Mouse (Mus musculus): ENCODE data around the gene 1700007K13Rik.

The 1700007K13Rik gene

GRCm38 (mm10) chr2:28469461-28469860, 3.3 kb upstream of the 1700007K13Rik start:
- no peak for ATAC-seq (ENCODE audit: low TSS enrichment)

DNA sequence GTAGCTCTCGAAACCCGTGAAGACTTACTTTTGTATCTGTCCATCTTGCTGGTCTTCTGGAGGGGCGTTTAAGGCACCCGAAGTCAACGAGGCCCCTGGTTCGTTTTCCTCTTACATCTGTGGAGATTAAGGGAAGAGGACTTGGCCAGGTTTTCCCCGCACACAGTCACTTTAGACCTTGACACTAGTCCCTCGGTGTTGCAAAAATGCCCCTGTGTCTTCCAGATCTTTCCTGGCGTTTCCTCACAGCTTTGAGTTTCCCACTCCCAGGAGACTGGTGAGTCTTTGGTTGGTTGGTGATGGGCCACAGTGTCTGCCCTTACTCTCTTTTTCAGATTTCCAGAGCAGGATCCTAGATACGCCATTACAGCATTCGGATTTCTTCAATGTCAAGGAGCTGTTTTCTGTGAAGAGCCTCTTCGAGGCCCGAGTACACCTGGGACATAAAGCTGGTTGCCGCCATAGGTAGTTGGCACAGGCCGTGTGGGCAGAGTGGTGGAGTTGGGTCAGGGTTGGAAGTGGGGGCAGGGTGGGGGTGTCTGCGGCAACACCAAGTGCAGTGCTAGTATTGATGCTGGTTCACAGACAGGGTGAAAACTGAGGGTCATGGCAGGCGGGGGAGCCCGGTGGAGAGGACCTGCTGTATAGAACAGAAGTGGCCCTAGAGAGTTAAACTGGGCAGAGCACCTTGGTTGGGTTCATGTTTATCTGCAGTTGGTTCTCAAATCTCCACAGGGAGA, 2.5 kb upstream of the 1700007K13Rik start:
- no peak for ATAC-seq (ENCODE audit: low TSS enrichment)

DNA sequence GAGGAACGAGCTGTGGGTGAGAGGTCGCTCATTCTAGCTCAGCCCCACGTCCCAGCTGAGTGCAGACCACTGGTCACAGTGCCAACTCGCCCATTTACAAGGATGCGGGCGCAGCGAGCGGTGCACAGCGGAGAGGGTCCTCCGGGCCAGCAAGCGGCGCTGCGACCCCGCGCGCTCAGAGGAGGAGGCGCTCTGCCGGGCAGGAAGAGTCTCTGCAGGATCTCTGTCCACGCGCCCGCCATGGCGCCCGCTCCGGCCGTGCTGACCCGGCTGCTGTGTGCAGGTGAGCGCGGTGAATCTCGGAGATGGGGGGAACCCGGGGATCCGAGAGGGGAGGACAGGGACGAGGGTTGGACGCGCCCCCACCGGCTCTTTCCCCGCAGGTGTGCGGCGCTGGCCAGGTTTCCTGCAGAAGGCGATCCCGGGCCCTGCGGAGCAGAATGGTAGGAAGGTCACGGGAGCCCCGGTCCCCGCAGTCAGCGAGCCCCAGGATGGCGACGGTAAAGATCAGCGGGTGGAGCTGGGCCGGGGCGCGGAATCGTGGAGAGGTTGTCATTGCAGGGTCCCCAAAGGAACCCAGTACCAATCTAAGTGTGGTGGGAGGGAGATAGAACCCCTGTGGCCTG, 1.8 kb upstream of the 1700007K13Rik start, which contains the start of gene Mrps2:
Gene Mrps2 (plus strand): TSS at position 207 of the 626 bp plus-strand sequence.
- peak; percentile 89 for ATAC-seq (ENCODE audit: low TSS enrichment)

DNA sequence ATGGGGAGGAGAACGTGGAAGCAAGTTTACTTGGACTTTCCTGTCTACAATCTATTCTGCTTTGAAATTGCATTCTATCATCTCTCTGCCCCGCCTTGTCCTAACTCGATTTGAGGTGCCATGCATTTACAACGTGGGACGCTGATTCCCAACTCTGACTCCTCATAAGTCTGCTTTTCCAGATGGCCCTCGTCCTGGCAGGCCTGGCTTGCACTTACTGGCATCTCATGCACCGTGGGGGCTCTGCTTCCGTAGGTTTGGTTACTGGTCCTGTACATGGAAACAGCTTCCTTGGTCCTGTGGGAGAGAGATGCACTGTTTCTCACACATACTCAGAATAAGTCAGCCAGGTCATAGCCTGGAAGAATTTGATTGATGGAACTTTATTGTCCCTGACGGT, 1.2 kb downstream of the 1700007K13Rik start:
- ATAC-seq (ENCODE audit: low TSS enrichment), result no peak

- no peak for ATAC-seq (ENCODE audit: low TSS enrichment)
Observed at GRCm38 (mm10) chr2:28463919-28464318, 2.2 kb downstream of the 1700007K13Rik start.

DNA sequence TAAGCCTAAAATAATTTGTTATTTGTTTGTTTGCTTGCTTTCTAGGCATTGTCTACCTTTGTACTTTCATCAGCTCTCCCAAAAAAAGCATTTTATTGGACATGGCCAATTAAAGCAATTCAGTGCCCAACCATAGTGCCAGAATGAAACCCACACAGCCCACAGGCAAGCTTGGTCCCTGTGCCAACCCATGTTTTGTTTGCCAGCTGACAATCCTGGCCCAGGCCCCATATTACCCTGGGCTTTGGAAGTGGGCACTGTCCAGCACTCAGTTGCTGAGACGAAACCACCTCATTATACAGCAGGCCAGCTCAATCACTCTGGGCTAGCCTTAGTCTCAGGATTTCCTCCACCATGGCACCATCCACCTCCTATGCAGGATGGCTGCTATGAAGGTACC, 9.5 kb downstream of the 1700007K13Rik start:
- no peak for ATAC-seq (ENCODE audit: low TSS enrichment)

- no peak for ATAC-seq (ENCODE audit: low TSS enrichment)
Observed at GRCm38 (mm10) chr2:28453539-28453938, 12.6 kb downstream of the 1700007K13Rik start.

DNA sequence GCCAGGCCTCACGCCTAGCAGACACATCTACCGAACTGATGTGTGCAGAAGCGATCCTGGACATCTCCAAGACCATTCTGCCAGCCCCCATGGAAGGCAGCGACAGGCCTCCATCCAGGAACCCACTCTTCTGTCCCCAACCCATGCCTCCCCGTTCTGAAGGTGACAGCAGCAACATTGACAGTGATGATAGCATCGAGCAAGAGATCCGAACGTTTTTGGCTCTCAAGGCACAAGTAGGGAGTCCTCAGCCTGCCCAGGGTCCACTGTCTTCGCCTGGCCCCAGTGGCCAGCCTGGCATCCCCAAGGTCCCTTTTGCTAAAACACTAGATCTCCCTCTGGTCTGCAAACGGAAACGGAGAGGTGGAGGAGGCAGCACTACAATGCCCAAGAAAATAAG, 14.5 kb downstream of the 1700007K13Rik start:
- ATAC-seq (ENCODE audit: low TSS enrichment), result no peak

- ATAC-seq (ENCODE audit: low TSS enrichment), result peak; percentile 24; the same call in 1 of the 2 replicates
Observed at GRCm38 (mm10) chr2:28447315-28447670, 18.8 kb downstream of the 1700007K13Rik start.

- ATAC-seq (ENCODE audit: low TSS enrichment), result peak; percentile 35; the same call in 1 of the 2 replicates
Observed at GRCm38 (mm10) chr2:28446515-28447314, 19.4 kb downstream of the 1700007K13Rik start, which contains the start of gene Ppp1r26. TSS of gene Ppp1r26 (plus strand) at chr2:28446800.

- ATAC-seq (ENCODE audit: low TSS enrichment), result 0 out of 2 replicates have a peak, but pooled peaks have one; percentile 3
Observed at GRCm38 (mm10) chr2:28446181-28446514, 20.0 kb downstream of the 1700007K13Rik start.

- no peak for ATAC-seq (ENCODE audit: low TSS enrichment)
Observed at GRCm38 (mm10) chr2:28445082-28445481, 21.1 kb downstream of the 1700007K13Rik start.

GRCm38 (mm10) chr2:28440842-28441241, 25.3 kb downstream of the 1700007K13Rik start:
- ATAC-seq (ENCODE audit: low TSS enrichment), result no peak

GRCm38 (mm10) chr2:28435401-28435800, 30.7 kb downstream of the 1700007K13Rik start:
- peak; percentile 72 for ATAC-seq (ENCODE audit: low TSS enrichment)

DNA sequence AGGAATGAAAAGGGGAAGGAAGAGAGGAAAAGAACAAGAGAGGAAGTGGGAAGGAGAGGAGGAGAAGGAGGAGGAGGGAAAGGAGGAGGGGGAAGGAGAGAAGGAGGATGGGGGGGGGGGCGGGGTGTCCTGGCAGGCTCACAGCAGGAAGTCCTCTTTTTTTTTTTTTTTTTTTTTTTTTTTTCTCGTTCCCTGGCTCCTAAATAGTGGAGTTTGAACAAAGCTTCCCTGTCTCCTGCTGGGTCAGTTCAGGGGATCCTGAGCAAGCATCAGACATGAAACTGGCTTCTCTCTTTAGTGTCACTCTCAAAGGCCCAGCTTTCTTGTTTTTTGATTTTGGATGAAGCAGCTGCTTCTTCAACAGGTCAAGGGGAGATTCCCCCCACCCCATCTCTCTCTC, 32.6 kb downstream of the 1700007K13Rik start:
- no peak for ATAC-seq (ENCODE audit: low TSS enrichment)

DNA sequence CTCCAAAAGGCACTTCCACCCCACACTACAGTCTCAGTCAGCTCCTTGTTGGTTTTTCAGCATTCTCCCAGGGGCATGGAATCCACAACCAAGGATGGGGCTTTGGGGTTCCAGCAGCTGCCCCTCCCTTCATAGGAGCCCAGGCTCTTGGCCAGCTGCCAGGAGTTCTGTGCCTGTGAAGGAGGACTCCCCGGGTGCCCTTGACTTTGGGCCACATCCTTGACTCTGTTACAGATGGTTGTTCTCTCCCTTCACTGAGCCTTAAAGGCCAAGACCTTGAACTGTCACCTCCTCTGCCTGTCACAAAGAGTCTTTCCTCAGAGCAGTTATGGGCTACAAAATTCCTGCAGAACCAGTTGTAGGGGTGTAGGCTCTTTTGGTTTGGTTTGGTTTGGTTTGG, 33.3 kb downstream of the 1700007K13Rik start:
- ATAC-seq (ENCODE audit: low TSS enrichment), result no peak

DNA sequence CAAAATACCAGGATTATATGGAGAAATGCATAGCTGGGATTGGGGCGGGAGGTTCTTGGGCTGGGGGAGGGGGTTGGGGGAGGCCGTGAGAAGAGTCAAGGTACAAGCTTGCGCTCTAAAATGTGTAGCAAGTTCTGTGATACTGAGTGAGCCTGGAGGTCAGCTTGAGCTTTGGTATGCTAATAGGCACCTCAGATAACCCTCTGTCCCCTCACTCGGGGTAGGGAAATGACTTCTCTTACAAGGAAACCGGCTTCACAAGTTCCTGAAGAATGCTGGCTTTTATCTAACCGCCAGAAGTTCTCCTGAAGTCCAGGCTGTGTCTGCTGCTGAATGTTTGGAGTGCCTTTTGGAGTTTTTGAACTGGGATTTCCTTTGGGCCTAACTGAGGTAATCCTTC, 35.3 kb downstream of the 1700007K13Rik start:
- ATAC-seq (ENCODE audit: low TSS enrichment), result no peak

DNA sequence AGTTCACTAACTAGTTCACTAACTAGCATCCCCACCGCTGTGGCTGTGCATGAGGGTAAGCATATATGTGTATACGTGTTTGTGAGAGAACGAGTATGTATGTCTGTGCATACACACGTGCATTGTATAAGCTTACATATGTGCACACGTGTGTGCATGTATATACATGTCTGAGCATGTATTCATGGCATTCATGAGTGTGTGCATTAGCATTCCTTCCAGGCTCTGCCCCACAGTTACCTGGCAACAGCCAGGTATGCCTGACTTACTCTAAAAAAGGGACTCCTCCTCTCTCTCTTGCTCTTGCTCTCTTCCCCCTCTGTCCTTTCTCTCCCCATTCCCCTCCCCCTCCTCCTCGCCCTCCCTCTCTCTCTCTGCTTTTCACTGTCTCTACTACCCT, 38.9 kb downstream of the 1700007K13Rik start:
- ATAC-seq (ENCODE audit: low TSS enrichment), result no peak

- no peak for ATAC-seq (ENCODE audit: low TSS enrichment)
Observed at GRCm38 (mm10) chr2:28423167-28423566, 43.0 kb downstream of the 1700007K13Rik start.

DNA sequence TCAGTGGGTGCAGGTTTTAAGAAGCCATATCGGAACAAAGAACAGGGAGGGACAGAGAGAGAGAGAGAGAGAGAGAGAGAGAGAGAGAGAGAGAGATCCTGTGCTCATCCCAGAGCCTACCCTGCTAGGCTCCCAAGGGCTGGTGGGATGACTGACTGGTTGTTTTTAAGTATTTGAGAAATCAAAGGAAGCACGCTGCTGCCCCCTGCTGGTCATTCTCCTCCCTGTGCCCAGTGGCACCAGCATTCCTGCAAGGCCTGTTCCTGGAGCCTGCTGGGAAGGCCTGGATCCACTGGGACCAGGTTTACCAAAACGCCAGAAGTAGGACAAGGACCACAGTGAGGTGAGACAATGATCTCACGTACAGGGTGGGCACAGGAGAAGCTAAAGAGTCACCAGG, 46.2 kb downstream of the 1700007K13Rik start:
- peak; percentile 75 for ATAC-seq (ENCODE audit: low TSS enrichment)

DNA sequence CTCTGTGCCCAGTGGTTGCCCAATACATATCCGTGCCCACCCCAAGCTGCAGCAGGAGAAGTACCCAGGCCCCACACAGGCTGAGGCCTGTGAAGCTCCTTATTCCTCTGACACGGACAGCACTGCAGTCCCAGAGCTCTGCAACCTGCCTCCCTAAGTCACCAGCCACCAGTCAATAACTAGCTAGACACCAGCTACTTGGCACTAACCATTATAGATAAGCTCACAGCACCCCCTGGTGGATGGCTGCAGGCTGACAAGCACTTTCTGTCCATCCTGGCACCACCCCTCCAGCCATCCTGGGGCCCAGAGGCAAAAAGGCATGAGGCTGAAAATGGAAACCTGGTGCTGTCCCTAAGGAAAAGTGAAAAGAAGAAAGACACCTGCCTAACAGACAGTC, 48.1 kb downstream of the 1700007K13Rik start:
- ATAC-seq (ENCODE audit: low TSS enrichment), result peak; percentile 62; the same call in 1 of the 2 replicates

DNA sequence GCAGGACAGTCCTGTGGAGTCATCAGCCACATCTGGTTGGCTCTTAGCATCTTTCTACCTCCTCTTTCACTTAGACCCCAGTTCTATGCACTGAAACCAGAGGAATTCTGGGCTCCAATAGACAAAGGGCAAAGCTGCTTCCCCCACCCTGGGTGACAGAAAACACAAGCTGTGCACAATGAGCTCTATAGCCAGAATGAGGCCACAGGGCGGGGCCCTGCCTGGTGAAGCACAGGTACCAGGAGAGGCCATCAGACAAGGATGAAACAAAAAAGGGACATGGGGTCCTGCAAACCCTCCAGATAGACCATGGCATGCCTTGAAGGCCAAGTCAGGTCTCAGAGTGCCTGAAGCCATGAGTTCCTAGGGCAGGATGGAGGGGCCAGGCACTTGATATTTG, 49.6 kb downstream of the 1700007K13Rik start:
- ATAC-seq (ENCODE audit: low TSS enrichment), result no peak
